Mouse (Mus musculus): ENCODE measurements at regions not wholly inside any gene's neighbourhood (a gene's known extent, or its start where the extent isn't known, plus 50 kb on each side); places are given as distances from the start of the nearest gene placed in this dataset.
A peak's percentile ranks its signal among the peaks of the same experiment; 100 is the strongest.

DNA sequence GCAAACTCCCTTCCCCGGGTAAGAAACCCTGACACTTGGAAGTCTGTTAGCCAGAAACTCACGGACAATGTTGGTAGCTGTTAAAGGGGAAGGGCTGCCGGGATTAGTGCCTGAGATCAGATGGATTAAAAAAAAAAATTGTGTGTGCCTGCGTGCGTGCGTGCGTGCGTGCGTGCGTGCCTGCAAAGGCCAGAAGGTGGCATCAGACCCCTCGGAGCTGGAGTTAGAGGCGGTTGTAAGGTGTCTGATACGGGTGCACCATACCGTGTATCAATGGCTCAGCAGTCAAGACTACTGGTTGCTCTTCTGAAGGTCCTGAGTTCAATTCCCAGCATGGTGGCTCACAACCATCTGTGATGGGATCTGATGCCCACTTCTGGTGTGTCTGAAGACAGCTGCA lies 59.0 kb upstream of the Ccdc167 start:
- DNase-seq: no peak

DNA sequence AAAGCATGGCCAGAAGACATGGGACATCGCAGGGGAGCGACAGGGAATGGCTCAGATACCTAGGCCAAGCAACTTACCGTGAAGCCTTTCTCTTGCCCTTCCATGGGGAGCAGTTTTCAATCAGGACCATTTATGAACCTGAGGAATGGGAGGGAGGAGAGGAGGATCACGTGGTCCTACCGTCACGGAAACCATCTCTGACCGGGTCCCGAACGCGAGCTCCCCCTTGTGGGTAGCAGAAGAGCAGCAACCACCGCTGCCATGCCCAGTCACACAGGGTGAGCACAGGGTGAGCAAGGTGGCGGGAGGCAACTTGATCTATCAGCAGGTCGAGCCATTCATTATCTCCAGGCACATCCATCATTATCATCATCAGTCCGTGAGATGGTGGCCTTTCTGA lies 56.5 kb upstream of the Ccdc167 start:
- peak; percentile 78 to 80 for DNase-seq

DNA sequence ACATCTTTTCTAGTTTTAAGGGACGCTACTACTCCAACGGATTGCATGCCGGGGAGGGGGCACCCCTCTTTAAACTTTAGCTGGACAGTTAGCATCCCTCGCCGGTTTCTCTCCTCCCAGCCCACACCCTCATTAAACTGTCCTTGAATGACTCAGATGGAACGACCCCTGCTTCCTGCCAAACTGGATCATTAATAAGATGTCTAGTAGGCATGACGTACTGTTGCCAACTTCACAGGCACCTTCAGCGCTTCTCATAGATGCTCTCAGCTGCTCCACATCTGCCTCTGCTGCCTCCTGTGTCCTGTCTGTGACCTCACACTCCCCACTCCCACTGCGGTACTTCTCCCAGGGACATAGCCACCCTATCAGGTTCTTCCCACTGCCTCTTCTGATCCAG lies 54.1 kb upstream of the Ccdc167 start:
- no peak for DNase-seq

DNA sequence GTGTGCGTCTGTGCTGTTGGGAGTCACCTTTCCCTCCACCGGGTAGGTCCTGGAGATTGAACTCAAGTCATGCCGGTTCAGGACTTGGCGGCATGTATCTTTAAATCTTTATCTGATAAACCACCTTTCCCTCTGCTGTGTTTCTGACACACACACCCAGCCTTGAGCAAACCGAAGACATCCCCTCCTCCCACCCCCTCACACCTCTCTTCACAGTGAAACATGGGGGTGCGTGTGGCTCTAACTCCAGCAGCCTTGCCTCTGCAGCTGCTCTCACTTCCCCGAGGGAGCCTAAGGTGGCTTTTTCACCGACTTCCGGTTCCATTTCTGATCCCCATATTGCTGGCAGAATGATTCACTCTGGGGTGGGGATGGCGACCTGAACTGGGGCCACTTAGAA lies 52.8 kb upstream of the Ccdc167 start:
- DNase-seq: no peak

DNA sequence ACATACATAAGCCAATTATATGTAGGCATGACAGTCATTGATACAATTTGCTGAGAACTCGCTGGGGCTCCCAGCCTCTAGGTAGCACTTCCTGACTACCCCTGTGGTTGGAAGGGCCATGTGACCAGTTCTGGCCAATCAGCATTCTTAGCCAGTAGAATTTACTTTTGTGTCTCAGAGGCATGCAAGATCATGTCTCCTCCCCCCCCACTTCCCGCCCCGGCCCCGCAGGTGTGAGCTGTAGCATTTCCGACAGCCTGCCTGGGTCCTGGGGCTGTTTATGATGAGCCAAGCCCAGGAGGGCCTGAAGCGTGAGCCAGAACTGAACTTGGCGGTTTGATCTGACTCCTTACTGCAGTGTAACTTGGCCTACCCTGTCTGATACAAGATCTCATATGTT lies 52.3 kb upstream of the Ccdc167 start:
- DNase-seq: no peak

DNA sequence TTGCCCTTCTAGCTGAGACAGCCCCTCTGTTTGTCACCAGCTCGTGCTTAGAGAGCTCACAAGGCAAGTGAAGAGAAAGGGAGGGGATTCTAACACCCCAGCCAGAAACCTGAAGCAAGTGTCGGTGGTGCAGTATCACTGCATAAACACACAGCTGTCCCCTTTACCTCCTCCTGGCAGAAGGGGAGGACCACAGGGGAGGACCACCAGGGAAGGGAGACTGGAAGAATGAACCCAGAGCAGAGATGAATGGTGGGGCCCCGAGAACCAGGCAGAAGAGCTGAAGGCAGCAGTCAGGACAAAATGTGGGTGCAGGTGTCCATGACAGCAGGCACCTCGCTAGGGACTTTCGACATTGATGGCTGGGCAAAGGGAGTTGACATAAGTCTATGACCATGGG lies 51.8 kb upstream of the Ccdc167 start:
- DNase-seq: no peak
